Mouse (Mus musculus) layer of hippocampus, adult 9-10 months (tissue): ENCODE results near the gene Bdh2.

Experiments
- DNase-seq: peaks from one replicate; pipeline ENCODE4 v3.0.0; 2022; ENCODE audit warnings: low spot score

Gene Bdh2

GRCm38 (mm10) chr3:135298560-135298959 is 17.5 kb downstream of the Bdh2 start:
- no peak for DNase-seq

GRCm38 (mm10) chr3:135300081-135300480 is 19.1 kb downstream of the Bdh2 start:
- DNase-seq, result no peak

GRCm38 (mm10) chr3:135304060-135304459 is 23.0 kb downstream of the Bdh2 start:
- no peak for DNase-seq

- no peak for DNase-seq
Measured at GRCm38 (mm10) chr3:135304566-135304965, 23.5 kb downstream of the Bdh2 start.

GRCm38 (mm10) chr3:135307411-135308259 is 26.6 kb downstream of the Bdh2 start, which contains the start of gene Slc9b2:
Gene Slc9b2, plus strand, starts transcription at chr3:135307700.
- DNase-seq, result no peak

- no peak for DNase-seq
Measured at GRCm38 (mm10) chr3:135312916-135313491, 32.0 kb downstream of the Bdh2 start.

GRCm38 (mm10) chr3:135313727-135314126 is 32.7 kb downstream of the Bdh2 start:
- DNase-seq, result no peak

- DNase-seq, result no peak
Measured at GRCm38 (mm10) chr3:135314811-135315210, 33.8 kb downstream of the Bdh2 start.

GRCm38 (mm10) chr3:135315720-135316425 is 34.9 kb downstream of the Bdh2 start:
- DNase-seq, result no peak

- no peak for DNase-seq
Measured at GRCm38 (mm10) chr3:135318331-135318730, 37.3 kb downstream of the Bdh2 start.

GRCm38 (mm10) chr3:135324354-135324753 is 43.3 kb downstream of the Bdh2 start:
- DNase-seq, result no peak

GRCm38 (mm10) chr3:135327176-135327575 is 46.2 kb downstream of the Bdh2 start:
- DNase-seq, result no peak

- no peak for DNase-seq
Measured at GRCm38 (mm10) chr3:135327601-135328000, 46.6 kb downstream of the Bdh2 start.

GRCm38 (mm10) chr3:135328560-135328959 is 47.5 kb downstream of the Bdh2 start:
- no peak for DNase-seq

GRCm38 (mm10) chr3:135332691-135333090 is 51.7 kb downstream of the Bdh2 start:
- DNase-seq, result no peak

GRCm38 (mm10) chr3:135333763-135334162 is 52.7 kb downstream of the Bdh2 start:
- no peak for DNase-seq

- no peak for DNase-seq
Measured at GRCm38 (mm10) chr3:135347739-135348264, 66.8 kb downstream of the Bdh2 start, which contains the start of gene Slc9b1. Gene Slc9b1, plus strand, starts transcription at chr3:135348029.

- DNase-seq, result no peak
Measured at GRCm38 (mm10) chr3:135349022-135349421, 68.0 kb downstream of the Bdh2 start.

GRCm38 (mm10) chr3:135351857-135352256 is 70.8 kb downstream of the Bdh2 start:
- DNase-seq, result no peak
